In the genomic region with DNA sequence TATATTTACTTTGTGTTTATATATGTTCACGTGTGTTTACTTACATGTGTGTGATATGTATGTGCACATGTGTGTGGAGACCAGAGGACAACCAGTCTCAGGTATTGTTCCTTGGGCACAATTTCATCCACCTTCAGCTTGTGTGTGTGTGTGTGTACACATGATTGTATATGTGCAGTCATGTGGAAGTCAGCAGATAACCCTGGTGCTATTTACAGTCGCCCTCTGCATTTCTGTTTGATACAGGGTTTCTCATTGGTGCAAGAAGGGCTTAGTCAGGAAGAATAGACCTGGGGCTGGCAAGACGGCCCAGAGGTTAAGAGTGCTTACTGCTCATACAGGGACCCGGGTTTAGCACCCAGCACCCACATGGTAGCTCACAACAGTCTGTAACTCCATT, we compare ENCODE assay signal across 17 mouse cellular contexts.
DNase-seq lines count a peak whose midpoint lies in the region; ATAC-seq lines count a peak whose summit lies in the region.
"Had no signal": no experiment of that assay in that cellular context is flagged by ENCODE, and none has a peak within 500 bp of the region (broad histone marks: within the 10 kb centered on the region; RNA-seq: fewer than 3 reads in every experiment).

No protein-coding gene starts in this region.

- peak overlapping the region; percentile 92 for H3K27ac ChIP-seq in heart, embryonic 15.5 days
- no peak overlapping the region for H3K27ac ChIP-seq in limb, embryonic 10.5 days
- peak overlapping the region; percentile 98 for H3K27ac ChIP-seq in liver, embryonic 16.5 days (ENCODE audit: low read length)
- H3K27ac ChIP-seq: embryonic facial prominence, embryonic 10.5 days; hindbrain, embryonic 15.5 days; midbrain, embryonic 12.5 days had no signal

- H3K36me3 ChIP-seq in heart, embryonic 15.5 days, result no peaks in the 10 kb centered on the region
- no peaks in the 10 kb centered on the region for H3K36me3 ChIP-seq in limb, embryonic 10.5 days
- no peaks in the 10 kb centered on the region for H3K36me3 ChIP-seq in liver, embryonic 16.5 days (ENCODE audit: control insufficient read depth, insufficient read depth)
- H3K36me3 ChIP-seq: embryonic facial prominence, embryonic 10.5 days; hindbrain, embryonic 15.5 days; midbrain, embryonic 12.5 days had no signal

- no peak for DNase-seq in heart, adult 18-20 months
- peak; percentile 49 for DNase-seq in c-Kit-positive CD71-positive TER-119-positive erythroid progenitor cells, embryonic 14.5 days (ENCODE audit: low spot score)
- peak; percentile 19 for DNase-seq in limb, embryonic 10.5 days (ENCODE audit: low spot score)
- no peak for DNase-seq in kidney, adult 9 months
- DNase-seq in lung, postnatal 25 days (ENCODE audit: low spot score), result no peak
- DNase-seq: cerebellum, postnatal 10 days; forebrain, postnatal 0 days; lung, adult 18-20 months; lung, postnatal 4 days; right cerebral cortex, postnatal 4 days; thymus, postnatal 25 days had no signal

- no peak overlapping the region for H3K4me2 ChIP-seq in heart, embryonic 15.5 days
- no peak overlapping the region for H3K4me2 ChIP-seq in liver, embryonic 16.5 days (ENCODE audit: low read depth, low read length)
- H3K4me2 ChIP-seq: hindbrain, embryonic 15.5 days; midbrain, embryonic 12.5 days had no signal

- WGBS in heart, embryonic 15.5 days, result 80% methylated on average over 4 of the region's 4 CpGs
- WGBS in limb, embryonic 10.5 days, result 87% methylated on average over 4 of the region's 4 CpGs
- 61% methylated on average over 4 of the region's 4 CpGs for WGBS in liver, embryonic 16.5 days (ENCODE audit: insufficient replicate concordance)

- peaks cover 44% of the 10 kb centered on the region for H3K4me1 ChIP-seq in heart, embryonic 15.5 days (replicated peaks)
- peaks cover 10% of the 10 kb centered on the region for H3K4me1 ChIP-seq in limb, embryonic 10.5 days
- peaks cover 33% of the 10 kb centered on the region for H3K4me1 ChIP-seq in liver, embryonic 16.5 days (ENCODE audit: control insufficient read depth, low read depth, low read length)
- H3K4me1 ChIP-seq: embryonic facial prominence, embryonic 10.5 days; hindbrain, embryonic 15.5 days; midbrain, embryonic 12.5 days had no signal

- H3K27me3 ChIP-seq in heart, embryonic 15.5 days, result no peaks in the 10 kb centered on the region
- H3K27me3 ChIP-seq in limb, embryonic 10.5 days (ENCODE audit: low read depth, poor library complexity, severe bottlenecking), result no peaks in the 10 kb centered on the region
- no peaks in the 10 kb centered on the region for H3K27me3 ChIP-seq in liver, embryonic 16.5 days (ENCODE audit: control insufficient read depth, insufficient read depth, low read depth, low read length)
- H3K27me3 ChIP-seq: hindbrain, embryonic 15.5 days; midbrain, embryonic 12.5 days had no signal

- no peak for ATAC-seq in heart, embryonic 15.5 days (replicated peaks; ENCODE audit: insufficient number of reproducible peaks, insufficient read depth, low FRiP score, low read depth)
- ATAC-seq in liver, embryonic 16.5 days (ENCODE audit: low read depth), result peak; percentile 58
- ATAC-seq: forebrain, postnatal 0 days had no signal

- no peak overlapping the region for H3K9ac ChIP-seq in heart, embryonic 15.5 days
- no peak overlapping the region for H3K9ac ChIP-seq in liver, embryonic 16.5 days (ENCODE audit: low read depth, low read length)
- H3K9ac ChIP-seq: forebrain, postnatal 0 days; hindbrain, embryonic 15.5 days; midbrain, embryonic 12.5 days had no signal

- H3K4me3 ChIP-seq in heart, embryonic 15.5 days, result no peak overlapping the region
- no peak overlapping the region for H3K4me3 ChIP-seq in limb, embryonic 10.5 days
- no peak overlapping the region for H3K4me3 ChIP-seq in liver, embryonic 16.5 days (ENCODE audit: low read depth, low read length)
- H3K4me3 ChIP-seq: embryonic facial prominence, embryonic 10.5 days; erythroblast, embryonic 14.5 days; hindbrain, embryonic 15.5 days; midbrain, embryonic 12.5 days had no signal

- 0 out of 2 replicates have a peak, but pooled peaks cover 2% of the 10 kb centered on the region for H3K9me3 ChIP-seq in heart, embryonic 15.5 days (replicated peaks)
- no peaks in the 10 kb centered on the region for H3K9me3 ChIP-seq in limb, embryonic 10.5 days (replicated peaks)
- H3K9me3 ChIP-seq in liver, embryonic 16.5 days (replicated peaks; ENCODE audit: control insufficient read depth, low read length), result peaks cover 4% of the 10 kb centered on the region
- H3K9me3 ChIP-seq: embryonic facial prominence, embryonic 10.5 days; hindbrain, embryonic 15.5 days; midbrain, embryonic 12.5 days had no signal

Comparison
In these comparisons a context has a peak if more than half of its experiments do, and no peak if none do; other contexts are left out.
1. DNase-seq: peak in c-Kit-positive CD71-positive TER-119-positive erythroid progenitor cells, embryonic 14.5 days (single experiment) and limb, embryonic 10.5 days (single experiment); none in heart, adult 18-20 months (0 of 2), kidney, adult 9 months (single experiment) and lung, postnatal 25 days (single experiment).